Mouse (Mus musculus) small intestine, adult 2 months (tissue): ENCODE results near the gene Nol10.

Source experiments
- CTCF ChIP-seq: fragments of 200-500 bp; IDR thresholded peaks from 2 replicates; pipeline ENCODE4 v1.5.1; 2012; ENCODE audit warnings: low read depth, mild to moderate bottlenecking, control low read depth, inconsistent platforms, low read length, moderate library complexity, mixed read lengths; ENCODE audit not compliant: insufficient replicate concordance, insufficient read length; ENCODE audit errors: extremely low read depth
- POLR2A ChIP-seq: fragments of 200-500 bp; IDR thresholded peaks from 2 replicates; pipeline ENCODE4 v1.6.1; 2012; ENCODE audit warnings: low read depth, mild to moderate bottlenecking, control low read depth, inconsistent platforms, low read length, moderate library complexity

DNA sequence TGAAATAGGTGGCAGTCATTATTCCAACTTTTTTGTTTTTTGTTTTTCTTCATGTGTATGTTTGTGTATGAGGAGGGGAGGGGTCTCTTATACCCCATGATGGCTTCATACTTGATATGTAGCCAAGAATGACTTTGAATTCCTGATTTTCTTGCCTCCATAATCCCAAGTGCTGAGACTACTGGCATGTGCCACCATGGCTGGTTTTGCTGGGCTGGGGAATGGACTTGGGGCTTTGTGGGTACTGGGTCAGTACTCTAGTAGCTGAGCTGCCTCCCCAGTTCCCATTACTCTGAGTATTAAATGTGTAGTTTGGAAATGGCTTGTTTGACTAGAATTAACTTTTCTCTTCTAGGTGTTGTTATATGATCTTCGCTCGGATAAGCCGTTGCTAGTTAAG is 20.9 kb downstream of the Nol10 start:
- no peak for TF ChIP-seq CTCF
- no peak for TF ChIP-seq POLR2A
